Mouse (Mus musculus) liver, adult 2 months (tissue): ENCODE results near the gene Wdr66.

ENCODE experiments used
- CTCF ChIP-seq: fragments of 200-500 bp; IDR thresholded peaks from 2 replicates; pipeline ENCODE4 v1.5.1; 2011; ENCODE audit warnings: low read depth, low read length, control low read depth
- POLR2A ChIP-seq: fragments of 200-500 bp; IDR thresholded peaks from 2 replicates; pipeline ENCODE4 v1.6.1; 2011; ENCODE audit warnings: low read length, control low read depth; ENCODE audit not compliant: insufficient read depth; ENCODE audit errors: extremely low read depth

DNA sequence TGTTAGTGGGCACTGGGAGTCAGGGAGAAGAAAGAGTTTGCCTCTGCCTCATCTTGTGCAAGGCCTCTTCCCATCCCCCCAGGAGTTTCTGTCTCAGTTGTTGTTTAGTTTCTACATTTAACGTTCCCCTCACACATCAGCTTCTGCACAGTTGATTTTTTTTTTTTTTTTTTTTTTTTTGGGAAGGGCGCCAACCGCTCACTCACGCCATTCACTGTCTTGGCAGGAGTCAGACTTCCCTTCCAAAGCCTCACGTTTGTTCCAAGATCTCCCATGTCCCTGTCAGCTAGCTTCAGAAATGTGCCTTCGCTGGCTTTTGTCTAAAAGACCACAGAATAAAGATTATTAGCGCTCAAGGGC is 25.4 kb downstream of the Wdr66 start:
- TF ChIP-seq CTCF (no peak), POLR2A (no peak)
